In genomic region chr5:124945046-124945445, GRCm38 (mm10) we compare ENCODE assay signal across 21 mouse cellular contexts. TPM values are rescaled to one million over a fixed set of nuclear protein-coding genes. Genes with fewer than 3 reads are reported as not detected.
DNase-seq lines count a peak whose midpoint lies in the region; ATAC-seq lines count a peak whose summit lies in the region.
"Had no signal": no experiment of that assay in that cellular context is flagged by ENCODE, and none has a peak within 500 bp of the region (broad histone marks: within the 10 kb centered on the region; RNA-seq: fewer than 3 reads in every experiment).

No protein-coding gene starts in this region.

- DNase-seq in CD4-positive, CD25-positive, alpha-beta regulatory T cell, adult 2 months (ENCODE audit: low read depth, low spot score) = peak; percentile 60
- peak; percentile 37 for DNase-seq in T-cell, adult 2 months (ENCODE audit: low spot score)
- DNase-seq in induced T-regulatory cell, adult 2 months (ENCODE audit: low read depth) = peak; percentile 58
- peak; percentile 59 for DNase-seq in naive thymus-derived CD4-positive, alpha-beta T cell, adult 2 months (ENCODE audit: low read depth)
- DNase-seq in thymus, postnatal 14 days = no peak
- DNase-seq in kidney, postnatal 10 days = no peak
- DNase-seq in layer of hippocampus, adult 18-20 months (ENCODE audit: low spot score in 2 of 2) = no peak
- DNase-seq: adrenal gland, adult 8-10 months; adrenal gland, postnatal 14 days; adrenal gland, postnatal 36 days; cerebellum, adult 11-12 months; cerebellum, adult 2 months; cerebellum, adult 9-10 months; cerebellum, postnatal 10 days; cerebellum, postnatal 25 days; forebrain, postnatal 0 days had no signal

- no peak for ATAC-seq in monocyte, adult 5-6 weeks (replicated peaks; ENCODE audit: insufficient number of reproducible peaks, low FRiP score, low TSS enrichment, poor library complexity, severe bottlenecking)
- ATAC-seq: forebrain, embryonic 13.5 days; forebrain, embryonic 15.5 days; Patski had no signal

RNA-seq across cellular contexts. Expression of gene Rflna, which starts 58.0 kb away (rescaled TPM):
- not detected in 3 replicates for total RNA-seq in monocyte, adult 5-6 weeks (2017)
- total RNA-seq in layer of hippocampus, adult 18-20 months (2021) = under 1 TPM; 0.37 to 0.38 TPM
- total RNA-seq: G1E had no signal

Comparison
In these comparisons a context has a peak if more than half of its experiments do, and no peak if none do; other contexts are left out.
1. DNase-seq: peak in CD4-positive, CD25-positive, alpha-beta regulatory T cell, adult 2 months (single experiment), T-cell, adult 2 months (single experiment), induced T-regulatory cell, adult 2 months (single experiment) and naive thymus-derived CD4-positive, alpha-beta T cell, adult 2 months (single experiment); none in thymus, postnatal 14 days (single experiment), kidney, postnatal 10 days (single experiment) and layer of hippocampus, adult 18-20 months (0 of 2).